Mouse (Mus musculus) liver, adult 2 months (tissue): ENCODE data around the gene Sertad4.

Experiments used
- CTCF ChIP-seq: fragments of 200-500 bp; IDR thresholded peaks from 2 replicates; pipeline ENCODE4 v1.5.1; 2011; ENCODE audit warnings: low read depth, low read length, control low read depth
- POLR2A ChIP-seq: fragments of 200-500 bp; IDR thresholded peaks from 2 replicates; pipeline ENCODE4 v1.6.1; 2011; ENCODE audit warnings: low read length, control low read depth; ENCODE audit not compliant: insufficient read depth; ENCODE audit errors: extremely low read depth

GRCm38 (mm10) chr1:192857582-192857981 lies 2.0 kb upstream of the Sertad4 start:
- TF ChIP-seq CTCF (no peak), POLR2A (no peak)
